Mouse (Mus musculus): Measurements from ENCODE around the gene Crtc3.

Crtc3 gene

DNA sequence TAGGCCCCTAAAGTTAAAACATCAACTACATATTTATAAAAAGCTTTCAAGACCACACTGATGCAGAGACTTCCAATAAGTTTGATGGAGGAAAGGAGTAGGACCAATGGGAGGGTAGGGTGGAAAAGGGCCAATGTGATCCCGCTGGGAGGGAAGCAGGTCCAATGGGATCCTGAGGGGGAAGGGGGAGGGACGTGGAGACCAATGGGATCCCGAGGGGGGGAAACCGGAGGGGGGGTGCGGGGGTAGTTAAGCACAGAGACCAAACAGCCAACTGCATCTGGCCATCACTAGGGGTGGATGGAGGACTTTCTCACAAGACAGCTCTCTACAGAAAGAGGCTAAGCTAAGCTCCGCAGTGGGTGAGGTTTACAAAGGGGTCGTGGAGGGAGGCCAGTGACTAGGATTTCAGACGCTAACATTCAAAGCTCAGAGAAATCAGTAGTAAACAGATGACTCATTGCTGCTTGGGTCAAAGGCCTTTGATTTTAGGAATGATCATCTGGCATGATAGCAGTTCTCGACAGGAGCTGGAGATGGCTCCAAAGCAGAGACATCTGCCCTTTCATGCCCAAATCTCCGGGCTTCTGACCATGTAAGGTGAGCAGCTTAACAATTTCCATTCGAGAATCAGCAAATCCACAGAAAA is 83.6 kb downstream of the Crtc3 start:
- in situ Hi-C loops (cut with MboI, MseI) = no loop called here

GRCm38 (mm10) chr7:80602574-80602973 is 86.1 kb downstream of the Crtc3 start:
- in situ Hi-C loops (cut with MboI, MseI) = no loop called here

DNA sequence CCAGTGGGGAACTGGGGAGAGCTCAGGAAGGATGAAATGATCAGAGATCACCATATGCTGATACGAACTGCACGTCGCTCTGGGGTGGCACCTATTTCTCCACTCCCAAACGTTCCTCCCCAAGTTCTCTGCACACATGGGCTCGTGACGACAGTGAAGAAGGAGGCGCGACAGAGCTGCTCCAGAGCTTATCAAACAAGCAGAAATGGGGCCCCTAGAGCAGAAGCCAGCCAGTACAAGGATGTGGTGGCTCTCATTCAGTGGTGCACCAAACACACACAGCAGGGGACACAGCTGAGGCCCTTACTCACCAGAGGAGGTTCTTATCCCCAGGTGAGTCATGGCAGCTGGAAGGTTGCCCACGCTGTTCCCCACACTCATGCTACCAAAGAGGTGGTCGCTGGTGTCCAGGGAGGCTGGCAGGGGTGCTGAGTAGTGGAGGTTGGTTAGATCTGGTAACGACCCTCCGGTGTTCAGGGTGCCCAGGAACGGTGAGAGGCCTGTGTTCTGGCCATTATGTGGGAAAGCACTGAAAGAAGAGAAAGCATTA is 90.2 kb downstream of the Crtc3 start:
- in situ Hi-C loops (cut with MboI, MseI) = loop anchor here (10.0 kb wide), 1 partner anchor 604 kb away; no protein-coding TSS in a partner anchor

DNA sequence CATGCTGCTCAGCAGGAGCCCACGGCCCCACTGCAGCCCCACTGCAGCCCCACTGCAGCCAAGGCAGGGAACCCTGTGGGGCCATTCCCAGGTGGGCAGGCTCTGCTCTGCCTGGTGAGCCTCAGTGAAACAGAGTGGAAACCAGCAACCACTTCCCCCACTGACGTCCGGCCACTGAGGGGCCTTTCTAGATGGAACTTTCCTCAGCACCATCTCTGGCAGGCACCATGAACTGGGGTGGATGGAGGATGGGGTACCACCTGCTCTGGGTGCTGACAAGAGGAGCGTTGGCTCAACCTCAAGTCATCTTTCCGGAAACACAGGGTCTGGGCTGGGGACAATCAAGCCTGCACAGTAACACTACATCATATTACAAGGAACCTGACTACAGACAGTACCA is 90.8 kb downstream of the Crtc3 start:
- in situ Hi-C loops (cut with MboI, MseI) = loop anchor here (10.0 kb wide), 1 partner anchor 603 kb away; no protein-coding TSS in a partner anchor

GRCm38 (mm10) chr7:80589054-80589746 is 99.5 kb downstream of the Crtc3 start:
- in situ Hi-C loops (cut with MboI, MseI) = no loop called here

DNA sequence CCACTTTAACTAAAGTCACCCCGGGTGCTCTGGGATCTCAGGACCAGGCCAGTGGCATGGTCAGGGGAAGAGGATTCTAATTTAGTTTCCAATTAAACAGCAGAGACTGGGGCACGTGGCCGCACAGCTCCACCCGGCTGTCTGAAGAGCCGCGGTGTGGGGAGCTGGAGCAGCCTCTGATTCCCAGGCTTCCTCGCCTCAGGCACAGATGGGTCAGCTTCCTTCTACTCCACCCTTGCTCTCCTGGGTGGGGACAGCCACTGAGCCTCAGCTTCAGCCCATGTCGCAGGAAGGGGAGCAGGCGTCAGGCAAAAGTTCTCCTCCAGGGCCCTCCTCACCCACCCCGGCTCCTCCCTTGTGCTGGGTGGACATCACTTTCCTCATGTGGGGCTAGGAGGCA is 101.0 kb downstream of the Crtc3 start:
- in situ Hi-C loops (cut with MboI, MseI) = no loop called here

- in situ Hi-C loops (cut with MboI, MseI) = no loop called here
Observed at GRCm38 (mm10) chr7:80586681-80587660, 101.7 kb downstream of the Crtc3 start.

- in situ Hi-C loops (cut with MboI, MseI) = no loop called here
Observed at GRCm38 (mm10) chr7:80586161-80586560, 102.5 kb downstream of the Crtc3 start.

- in situ Hi-C loops (cut with MboI, MseI) = no loop called here
Observed at GRCm38 (mm10) chr7:80585380-80585779, 103.3 kb downstream of the Crtc3 start.

DNA sequence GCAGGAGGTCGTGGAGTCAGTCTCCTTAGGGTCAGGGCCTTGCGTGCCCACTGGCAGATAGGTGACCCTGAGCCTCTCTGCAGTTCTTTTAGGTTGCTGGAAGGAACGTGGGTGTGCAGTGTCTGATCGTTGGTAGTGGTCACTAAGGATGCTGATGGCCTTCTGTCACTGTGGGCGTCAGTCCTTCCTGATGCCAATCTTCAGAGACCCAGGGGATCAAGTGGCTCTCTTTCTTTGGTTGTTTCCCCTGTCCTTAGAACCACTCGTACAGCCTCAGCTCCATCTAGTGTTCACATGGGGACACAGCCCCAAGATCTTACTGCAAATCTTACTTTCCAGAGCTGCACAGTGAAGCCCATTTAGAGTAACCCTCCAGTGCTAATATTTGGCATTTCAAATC is 104.7 kb downstream of the Crtc3 start:
- in situ Hi-C loops (cut with MboI, MseI) = no loop called here

DNA sequence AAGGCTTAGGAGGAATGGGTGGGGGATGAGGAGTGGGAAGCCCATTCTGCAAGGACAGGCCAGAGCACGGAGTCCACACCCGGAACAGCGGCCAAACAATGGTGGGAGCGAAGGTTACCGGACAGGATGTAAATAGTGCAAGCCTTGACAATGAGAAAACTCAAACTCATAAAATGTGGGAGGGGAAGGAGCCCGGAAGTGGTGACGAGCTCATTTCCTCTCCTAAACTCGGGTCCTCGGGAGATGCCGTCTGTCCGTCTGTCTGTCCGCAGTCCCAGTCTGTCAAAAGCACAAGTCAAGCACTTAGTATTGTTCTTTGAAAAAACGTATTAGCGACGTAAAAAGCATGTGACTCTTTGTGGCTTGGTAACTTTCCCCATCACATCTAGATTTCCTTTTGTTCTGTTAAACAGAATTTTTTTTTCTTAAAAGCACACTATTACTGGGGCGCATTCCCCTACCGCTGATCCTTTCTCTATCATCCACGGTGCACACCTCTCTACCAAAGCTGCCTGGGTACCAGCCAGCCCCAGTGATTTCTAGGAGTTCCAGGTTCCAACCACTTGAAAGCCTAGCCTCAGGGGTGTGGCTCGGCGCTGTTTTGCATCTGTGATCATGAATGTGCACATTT is 105.7 kb downstream of the Crtc3 start:
- in situ Hi-C loops (cut with MboI, MseI) = no loop called here

DNA sequence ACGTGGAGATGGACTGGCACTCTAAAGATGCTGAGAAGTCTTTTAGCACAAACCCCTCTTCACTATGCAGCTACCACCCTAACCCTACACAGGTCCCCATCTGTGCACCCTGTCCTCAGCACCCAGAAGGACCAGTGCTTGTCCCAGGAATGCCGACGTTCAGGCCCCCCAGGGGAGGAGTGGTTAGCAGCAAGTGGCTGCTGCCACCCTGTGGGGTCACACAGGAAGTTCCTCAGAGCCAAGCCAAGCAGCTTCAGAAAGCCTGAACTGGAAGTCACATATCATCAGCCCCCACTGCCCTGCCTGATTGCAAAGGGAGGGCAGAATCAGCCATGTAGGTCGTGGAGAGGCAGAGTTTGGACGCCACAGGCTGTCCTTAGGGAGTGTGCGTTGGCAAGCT is 108.3 kb downstream of the Crtc3 start:
- in situ Hi-C loops (cut with MboI, MseI) = no loop called here

DNA sequence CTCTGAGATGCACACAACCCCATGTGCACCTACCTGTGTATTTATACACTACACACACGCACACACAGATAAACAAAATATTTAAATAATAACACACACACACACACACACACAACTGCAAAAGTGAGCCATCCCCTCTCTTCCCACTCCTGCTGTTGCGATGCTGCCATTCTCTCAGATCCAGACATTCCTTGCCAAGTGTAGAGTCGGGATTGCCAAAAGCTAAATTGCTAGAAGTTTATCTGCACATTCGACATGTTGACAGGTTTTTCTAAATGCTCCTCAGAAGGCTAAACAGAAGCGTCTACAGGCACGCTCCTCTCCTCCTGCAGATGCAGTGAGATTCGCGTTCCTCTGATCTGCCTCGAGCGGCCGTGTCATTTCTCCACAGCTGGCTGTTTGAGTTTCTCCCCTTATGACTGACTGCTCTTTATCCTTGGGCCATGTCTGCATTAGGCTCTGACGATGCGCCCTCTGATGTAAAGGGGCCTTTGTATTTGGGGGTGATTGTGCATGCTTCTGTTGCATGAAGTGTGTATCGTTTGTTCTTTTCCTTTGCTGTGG is 111.2 kb downstream of the Crtc3 start:
- in situ Hi-C loops (cut with MboI, MseI) = no loop called here

GRCm38 (mm10) chr7:80576626-80577025 is 112.1 kb downstream of the Crtc3 start:
- in situ Hi-C loops (cut with MboI, MseI) = no loop called here

DNA sequence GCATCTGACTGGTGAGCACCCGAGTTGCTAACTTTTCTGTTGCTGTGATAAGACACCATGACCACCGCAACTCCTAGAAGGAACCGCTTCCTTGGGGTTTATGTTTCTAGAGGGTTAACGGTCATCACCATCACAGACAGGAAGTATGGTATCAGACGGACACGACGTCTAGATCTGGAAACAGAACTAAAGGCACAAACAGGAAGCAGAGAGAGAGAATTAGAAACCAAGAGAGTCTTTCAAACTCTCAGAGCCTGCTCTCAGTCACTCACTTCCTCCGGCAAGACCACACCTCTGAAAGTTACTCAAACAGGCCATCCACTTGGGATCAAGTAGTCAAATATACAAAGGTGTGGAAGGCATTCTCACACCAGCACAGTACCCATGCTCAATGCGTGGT is 112.9 kb downstream of the Crtc3 start:
- in situ Hi-C loops (cut with MboI, MseI) = no loop called here

GRCm38 (mm10) chr7:80573076-80573475 is 115.6 kb downstream of the Crtc3 start:
- in situ Hi-C loops (cut with MboI, MseI) = no loop called here

DNA sequence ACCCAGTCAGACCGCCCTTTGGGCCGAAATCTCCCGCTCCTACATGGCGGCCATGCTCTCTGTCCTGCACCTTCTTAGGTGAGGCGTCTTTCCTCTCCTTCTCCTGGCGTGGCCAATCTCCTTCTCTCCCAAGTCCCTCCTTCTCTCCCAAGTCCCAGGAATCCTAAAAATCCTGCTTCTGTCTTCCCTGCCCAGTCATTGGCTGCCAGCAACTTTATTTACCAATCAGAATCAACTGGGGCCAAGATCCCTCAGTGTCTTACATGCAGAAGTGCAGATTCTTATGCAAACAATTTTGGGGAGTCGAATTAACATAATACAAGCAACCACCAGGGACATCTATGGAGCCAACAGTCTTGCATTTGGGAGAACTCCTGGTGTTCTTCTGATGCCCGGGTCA is 120.7 kb downstream of the Crtc3 start:
- in situ Hi-C loops (cut with MboI, MseI) = no loop called here

- in situ Hi-C loops (cut with MboI, MseI) = no loop called here
Observed at GRCm38 (mm10) chr7:80561931-80562330, 126.7 kb downstream of the Crtc3 start.

DNA sequence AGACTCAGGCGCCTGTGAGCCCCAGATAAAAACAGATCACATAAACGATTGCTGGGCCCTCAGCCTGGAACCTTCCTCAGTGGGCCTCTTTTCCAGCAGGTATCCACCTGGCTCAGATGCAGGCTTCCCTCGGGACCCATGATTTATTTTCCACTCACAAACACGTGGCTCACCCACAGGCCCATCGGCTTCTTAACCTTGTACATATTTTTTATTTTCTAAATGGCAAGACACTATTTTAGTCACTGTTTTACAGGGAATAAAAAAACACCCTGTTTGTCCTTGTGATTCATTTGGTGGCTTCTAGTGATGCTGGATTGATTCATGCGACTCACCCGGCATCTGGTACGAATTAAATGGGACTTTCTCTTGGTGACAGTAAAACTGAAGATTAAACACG is 127.4 kb downstream of the Crtc3 start:
- in situ Hi-C loops (cut with MboI, MseI) = no loop called here

- in situ Hi-C loops (cut with MboI, MseI) = no loop called here
Observed at GRCm38 (mm10) chr7:80558572-80558971, 130.1 kb downstream of the Crtc3 start.

GRCm38 (mm10) chr7:80558101-80558500 is 130.6 kb downstream of the Crtc3 start:
- in situ Hi-C loops (cut with MboI, MseI) = no loop called here

Measured in T-helper 1 cell (primary cell).